Mouse (Mus musculus) CH12.LX (cell line): ENCODE measurements at regions not wholly inside any gene's neighbourhood (a gene's known extent, or its start where the extent isn't known, plus 50 kb on each side); places are given as distances from the start of the nearest gene placed in this dataset.

Source experiments
- DNase-seq: peaks from one replicate; pipeline ENCODE4 v3.0.0-alpha.2; 2013; ENCODE audit errors: extremely low read depth
- H3K27ac ChIP-seq: 2 replicates; pipeline ENCODE4 v1.5.1; 2012; ENCODE audit warnings: low read depth, mild to moderate bottlenecking, control low read depth, moderate library complexity; ENCODE audit not compliant: insufficient read depth
- H3K27me3 ChIP-seq: replicated peaks from 2 replicates; pipeline ENCODE3; 2012; ENCODE audit warnings: inconsistent platforms
- H3K36me3 ChIP-seq, 2 experiments: replicated peaks in 1 of 2; 2 replicates each; pipeline versions ENCODE3 to v1.6.1; 2012; ENCODE audit warnings: inconsistent platforms in 1 of 2, low read length in 1 of 2, mild to moderate bottlenecking in 1 of 2, mixed read lengths in 1 of 2, moderate library complexity in 1 of 2; ENCODE audit not compliant: control insufficient read depth in 1 of 2, insufficient read depth in 1 of 2
- H3K4me1 ChIP-seq, 2 experiments: 2 replicates each; pipeline ENCODE4 v1.6.1; 2012; ENCODE audit warnings: inconsistent platforms in 1 of 2, moderate library complexity in 1 of 2; ENCODE audit not compliant: insufficient read depth in 2 of 2, control insufficient read depth in 1 of 2
- H3K4me2 ChIP-seq: 2 replicates; pipeline ENCODE4 v1.6.1; 2012; ENCODE audit warnings: low read depth, mild to moderate bottlenecking, control low read depth; ENCODE audit not compliant: poor library complexity, insufficient read depth, severe bottlenecking
- H3K4me3 ChIP-seq, 3 experiments: fragments of 150-350 bp in 1 of 3; sonication (generic) in 1 of 3; replicated peaks in 1 of 3; 2 replicates each; pipeline versions ENCODE3 to v1.5.1; 2011 to 2012; ENCODE audit warnings: low read depth in 2 of 3, low read length in 2 of 3, mild to moderate bottlenecking in 2 of 3, moderate library complexity in 2 of 3, control low read depth in 1 of 3, improper control_type of control experiment in 1 of 3, inconsistent platforms in 1 of 3, mixed read lengths in 1 of 3; ENCODE audit not compliant: poor library complexity in 1 of 3
- H3K79me2 ChIP-seq: replicated peaks from 2 replicates; pipeline ENCODE4 v1.6.1; 2012; ENCODE audit warnings: mild to moderate bottlenecking, moderate library complexity; ENCODE audit not compliant: control insufficient read depth, poor library complexity, insufficient read depth, severe bottlenecking; ENCODE audit errors: extremely low read depth
- H3K9ac ChIP-seq: 2 replicates; pipeline ENCODE4 v1.6.1; 2012; ENCODE audit warnings: low read depth, mild to moderate bottlenecking, control low read depth, moderate library complexity; ENCODE audit not compliant: insufficient read depth
- H3K9me3 ChIP-seq: replicated peaks from 2 replicates; pipeline ENCODE3; 2012; ENCODE audit warnings: low read length, inconsistent platforms, mixed read lengths
- CHD1 ChIP-seq: IDR thresholded peaks from 2 replicates; pipeline ENCODE4 v1.6.1; 2012; ENCODE audit warnings: low read depth, low read length, improper control_type of control experiment, inconsistent platforms
- CTCF ChIP-seq, 2 experiments: IDR thresholded peaks in 1 of 2; conservative IDR thresholded peaks in 1 of 2; 2 replicates each; pipeline ENCODE4 v1.5.1; 2011 to 2012; ENCODE audit warnings: low read depth in 2 of 2, low read length in 2 of 2, improper control_type of control experiment in 1 of 2, inconsistent platforms in 1 of 2, mild to moderate bottlenecking in 1 of 2, moderate library complexity in 1 of 2
- E2F4 ChIP-seq: IDR thresholded peaks from 2 replicates; pipeline ENCODE4 v1.6.1; 2011; ENCODE audit warnings: low read depth, low read length, improper control_type of control experiment; ENCODE audit not compliant: insufficient replicate concordance
- ELF1 ChIP-seq: IDR thresholded peaks from 2 replicates; pipeline ENCODE4 v1.6.1; 2014; ENCODE audit warnings: low read depth, mild to moderate bottlenecking, inconsistent platforms, low read length, improper control_type of control experiment
- EP300 ChIP-seq: IDR thresholded peaks from 2 replicates; pipeline ENCODE4 v1.6.1; 2011; ENCODE audit warnings: low read length, improper control_type of control experiment
- HCFC1 ChIP-seq: IDR thresholded peaks from 2 replicates; pipeline ENCODE4 v1.6.1; 2012; ENCODE audit warnings: low read depth, mild to moderate bottlenecking, inconsistent platforms, low read length, improper control_type of control experiment
- IRF4 ChIP-seq: IDR thresholded peaks from 2 replicates; pipeline ENCODE4 v1.6.1; 2014; ENCODE audit warnings: low read depth, mild to moderate bottlenecking, inconsistent platforms, low read length, improper control_type of control experiment
- MAX ChIP-seq: IDR thresholded peaks from 2 replicates; pipeline ENCODE4 v1.6.1; 2011; ENCODE audit warnings: low read length, improper control_type of control experiment
- MAZ ChIP-seq: IDR thresholded peaks from 2 replicates; pipeline ENCODE4 v1.6.1; 2012; ENCODE audit warnings: low read depth, mild to moderate bottlenecking, inconsistent platforms, low read length, improper control_type of control experiment, moderate library complexity
- MEF2A ChIP-seq: IDR thresholded peaks from 2 replicates; pipeline ENCODE4 v1.6.1; 2014; ENCODE audit warnings: low read depth, mild to moderate bottlenecking, inconsistent platforms, low read length, improper control_type of control experiment, borderline replicate concordance
- MXI1 ChIP-seq: IDR thresholded peaks from 2 replicates; pipeline ENCODE4 v1.6.1; 2011; ENCODE audit warnings: mild to moderate bottlenecking, low read depth, low read length, improper control_type of control experiment
- MYC ChIP-seq: IDR thresholded peaks from 2 replicates; pipeline ENCODE4 v1.6.1; 2011; ENCODE audit warnings: low read depth, mild to moderate bottlenecking, improper control_type of control experiment, low read length
- NELFE ChIP-seq: IDR thresholded peaks from 2 replicates; pipeline ENCODE4 v1.6.1; 2011; ENCODE audit warnings: low read depth, low read length, improper control_type of control experiment
- PAX5 ChIP-seq: IDR thresholded peaks from 2 replicates; pipeline ENCODE4 v1.6.1; 2012; ENCODE audit warnings: low read length, inconsistent platforms, mixed read lengths
- RAD21 ChIP-seq: IDR thresholded peaks from 2 replicates; pipeline ENCODE4 v1.6.1; 2011; ENCODE audit warnings: low read depth, mild to moderate bottlenecking, low read length, improper control_type of control experiment, moderate library complexity
- SMC3 ChIP-seq: IDR thresholded peaks from 2 replicates; pipeline ENCODE4 v1.6.1; 2011; ENCODE audit warnings: low read depth, low read length, improper control_type of control experiment
- TBP ChIP-seq: conservative IDR thresholded peaks from 2 replicates; pipeline ENCODE4 v1.6.1; 2011; ENCODE audit warnings: low read depth, low read length, improper control_type of control experiment
- TCF12 ChIP-seq: IDR thresholded peaks from 2 replicates; pipeline ENCODE4 v1.6.1; 2014; ENCODE audit warnings: low read depth, mild to moderate bottlenecking, inconsistent platforms, low read length, improper control_type of control experiment
- UBTF ChIP-seq: IDR thresholded peaks from 2 replicates; pipeline ENCODE4 v1.6.1; 2012; ENCODE audit warnings: low read depth, mild to moderate bottlenecking, inconsistent platforms, low read length, improper control_type of control experiment, moderate library complexity
- USF2 ChIP-seq: conservative IDR thresholded peaks from 2 replicates; pipeline ENCODE4 v1.6.1; 2011; ENCODE audit warnings: low read depth, low read length, improper control_type of control experiment
- ZC3H11A ChIP-seq: IDR thresholded peaks from 2 replicates; pipeline ENCODE4 v1.6.1; 2012; ENCODE audit warnings: low read depth, mild to moderate bottlenecking, inconsistent platforms, low read length, improper control_type of control experiment
- ZKSCAN1 ChIP-seq: IDR thresholded peaks from 2 replicates; pipeline ENCODE4 v1.6.1; 2012; ENCODE audit warnings: low read depth, inconsistent platforms, low read length, improper control_type of control experiment, borderline replicate concordance
- ZNF384 ChIP-seq: IDR thresholded peaks from 2 replicates; pipeline ENCODE4 v1.6.1; 2012; ENCODE audit warnings: low read depth, low read length, improper control_type of control experiment, inconsistent platforms
- dilution Hi-C: fragments of 300-500 bp; cut with MboI; formaldehyde crosslinking; loops from 2 replicates; pipeline ENCODE4 v1.14.3; 2020; ENCODE audit warnings: low sequenced_read_pairs; ENCODE audit not compliant: extremely low pct_unique_long_range_greater_than_20kb, extremely low pct_ligation_motif_present
- in situ Hi-C: fragments of 300-500 bp; cut with MboI; formaldehyde crosslinking; loops from 3 replicates; pipeline ENCODE4 v1.14.3; 2019; ENCODE audit warnings: low sequenced_read_pairs, low pct_ligation_motif_present, low pct_unique_long_range_greater_than_20kb, mixed read lengths

DNA sequence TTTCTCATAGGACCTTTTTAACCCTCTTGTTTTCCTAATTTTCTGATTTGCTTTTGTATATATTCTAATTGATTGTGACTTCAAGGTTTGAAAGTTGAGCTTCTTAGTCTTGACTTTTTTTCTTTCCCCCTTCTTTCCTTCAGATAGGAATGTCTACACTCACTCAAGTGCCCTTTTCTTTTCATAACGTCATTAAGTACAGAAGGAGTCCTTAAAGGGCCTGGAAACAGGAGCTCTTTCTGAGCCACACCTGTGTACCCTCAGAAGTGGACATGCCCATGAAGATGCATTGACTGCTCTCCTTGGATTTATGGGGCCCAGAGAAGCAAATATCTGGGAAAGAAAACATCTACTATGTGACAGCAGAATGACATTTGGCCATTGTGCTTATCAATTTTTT, 2141.0 kb downstream of the 9330182O14Rik start:
- no peak for DNase-seq
- TF ChIP-seq ZKSCAN1 (no peak), IRF4 (no peak), ZC3H11A (no peak), EP300 (no peak), HCFC1 (no peak), MEF2A (no peak), E2F4 (no peak), TBP (no peak), MAZ (no peak), PAX5 (no peak), ZNF384 (no peak), USF2 (no peak)
- Histone ChIP-seq H3K4me3 (no peak overlapping the region), H3K4me2 (no peak overlapping the region), H3K4me1 (no peaks in the 10 kb centered on the region), H3K36me3 (no peaks in the 10 kb centered on the region), H3K27ac (no peak overlapping the region), H3K27me3 (no peaks in the 10 kb centered on the region), H3K9me3 (no peaks in the 10 kb centered on the region), H3K79me2 (no peaks in the 10 kb centered on the region), H3K9ac (no peak overlapping the region)
- dilution Hi-C loops = no loop called here
- in situ Hi-C loops = no loop called here

DNA sequence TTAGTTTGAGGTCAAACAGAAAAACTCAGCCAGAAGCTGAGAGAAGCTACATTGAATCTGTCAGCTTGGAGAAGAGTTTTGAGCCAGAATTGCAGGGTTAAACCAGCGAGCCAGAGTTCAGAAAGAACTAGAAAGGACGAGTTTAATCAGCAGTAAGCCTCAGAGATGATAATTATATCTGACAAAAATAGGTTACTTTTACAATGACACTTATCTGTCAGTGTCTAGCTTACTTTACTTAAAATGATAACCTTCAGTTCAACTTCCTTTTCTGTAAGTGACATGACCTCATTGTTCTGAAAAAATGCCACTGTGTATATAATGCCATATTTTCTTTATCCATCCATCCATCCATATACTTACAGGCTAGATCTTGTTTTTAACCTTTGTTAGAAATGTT, 2143.1 kb downstream of the 9330182O14Rik start:
- in situ Hi-C loops = no loop called here
- no peaks in the 10 kb centered on the region for H3K27me3 ChIP-seq

GRCm38 (mm10) chr15:42280810-42281209, 2146.6 kb downstream of the 9330182O14Rik start:
- DNase-seq = no peak
- in situ Hi-C loops = no loop called here
- H3K9me3 ChIP-seq = no peaks in the 10 kb centered on the region
- H3K36me3 ChIP-seq = no peaks in the 10 kb centered on the region
- H3K4me2 ChIP-seq = no peak overlapping the region
- no peak for TF ChIP-seq TCF12
- TF ChIP-seq MXI1 = no peak
- no peak for TF ChIP-seq IRF4
- TF ChIP-seq MYC = no peak
- TF ChIP-seq ZC3H11A = no peak
- TF ChIP-seq SMC3 = no peak
- TF ChIP-seq CHD1 = no peak
- TF ChIP-seq, all 38 proteins: peak for 0
- H3K4me3 ChIP-seq = no peak overlapping the region
- H3K9ac ChIP-seq = no peak overlapping the region
- dilution Hi-C loops = no loop called here
- H3K79me2 ChIP-seq = no peaks in the 10 kb centered on the region
- no peaks in the 10 kb centered on the region for H3K4me1 ChIP-seq
- H3K27me3 ChIP-seq = no peaks in the 10 kb centered on the region
- no peak overlapping the region for H3K27ac ChIP-seq

More for the DNA sequence above, 2143.1 kb downstream of the 9330182O14Rik start:
- Histone ChIP-seq H3K79me2 (no peaks in the 10 kb centered on the region), H3K4me1 (no peaks in the 10 kb centered on the region), H3K4me2 (no peak overlapping the region), H3K36me3 (no peaks in the 10 kb centered on the region), H3K27ac (no peak overlapping the region), H3K9ac (no peak overlapping the region), H3K4me3 (no peak overlapping the region), H3K9me3 (no peaks in the 10 kb centered on the region)
- TF ChIP-seq RAD21 (no peak), MAX (no peak), CTCF (conservative IDR thresholded peaks at IDR 0.05 in 1 of 2, IDR thresholded peaks at IDR 0.05 in 1 of 2; ENCODE audit: low read depth in 2 of 2, low read length in 2 of 2) (no peak), NELFE (no peak), ELF1 (no peak), SMC3 (no peak), UBTF (no peak)
- no peak for DNase-seq
- dilution Hi-C loops = no loop called here
